Mouse (Mus musculus): Measurements from ENCODE around the gene Zdhhc9. TPM values are rescaled to one million over a fixed set of nuclear protein-coding genes. Genes with fewer than 3 reads are reported as not detected.

The Zdhhc9 gene
- total RNA-seq, 2 experiments from 2014 or later: 3.9 to 12.3 TPM

- ATAC-seq (replicated peaks; ENCODE audit: low FRiP score, low TSS enrichment, poor library complexity, severe bottlenecking): no peak
Measured at GRCm38 (mm10) chrX:48138011-48138410, 70.7 kb downstream of the Zdhhc9 start.

DNA sequence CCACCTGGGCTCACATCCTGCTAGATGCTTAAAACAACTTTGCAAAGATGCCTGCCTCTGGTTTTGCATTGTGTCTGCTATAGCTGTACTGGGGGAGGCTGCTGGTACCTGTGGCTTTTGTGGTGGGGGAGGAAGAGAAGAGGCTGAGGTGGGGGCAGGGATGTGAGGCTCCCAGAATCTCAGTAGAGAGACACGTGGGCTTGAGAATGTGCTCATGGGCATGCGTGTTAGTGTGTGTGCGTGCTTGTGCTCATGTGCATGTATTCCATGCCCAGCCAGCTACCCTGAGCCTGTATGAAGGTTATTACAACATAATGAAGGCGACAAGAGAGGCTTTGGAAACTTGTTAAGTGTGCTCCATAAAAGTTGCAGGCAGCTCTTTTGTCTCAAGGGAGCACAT lies 71.7 kb downstream of the Zdhhc9 start:
- ATAC-seq (replicated peaks; ENCODE audit: low FRiP score, low TSS enrichment, poor library complexity, severe bottlenecking): no peak

GRCm38 (mm10) chrX:48129167-48129566 lies 79.5 kb downstream of the Zdhhc9 start:
- no peak for ATAC-seq (replicated peaks; ENCODE audit: low FRiP score, low TSS enrichment, poor library complexity, severe bottlenecking)

DNA sequence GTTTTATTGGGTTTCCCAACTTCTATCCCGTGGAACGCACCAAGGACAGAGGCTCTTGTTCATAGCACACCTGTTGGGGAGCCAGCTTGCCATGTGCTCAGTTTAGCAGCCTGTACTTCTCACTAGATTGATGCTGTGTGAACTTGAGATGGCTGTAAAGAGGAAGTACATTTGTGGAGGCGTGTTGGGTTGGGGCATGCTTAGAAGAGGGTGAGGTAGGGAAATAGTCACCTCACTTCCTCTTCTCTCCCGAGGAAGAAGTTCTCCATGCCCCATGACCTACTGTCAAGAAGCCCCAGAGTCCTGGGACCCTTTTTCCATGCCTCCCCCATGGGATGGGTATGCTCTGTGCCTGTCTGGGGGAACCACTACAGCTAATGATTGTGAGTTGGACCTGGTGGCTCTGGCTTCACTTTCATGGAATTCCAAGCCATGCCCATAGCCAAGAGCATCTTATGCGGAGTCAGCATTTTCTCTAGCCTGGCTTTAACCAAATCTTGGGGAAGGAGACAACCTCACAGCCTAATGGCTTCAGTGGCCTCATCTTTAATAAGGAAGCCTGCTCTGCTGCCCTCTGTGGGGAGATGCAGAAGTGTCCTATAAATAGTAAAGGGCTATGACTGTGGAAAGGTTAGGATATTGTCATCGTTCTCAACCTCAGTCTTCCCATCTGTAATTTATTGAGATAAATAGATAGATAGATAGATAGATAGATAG lies 81.0 kb downstream of the Zdhhc9 start:
- peak; percentile 69 for ATAC-seq (replicated peaks; ENCODE audit: low FRiP score, low TSS enrichment, poor library complexity, severe bottlenecking)

GRCm38 (mm10) chrX:48126903-48127476 lies 81.7 kb downstream of the Zdhhc9 start:
- ATAC-seq (replicated peaks; ENCODE audit: low FRiP score, low TSS enrichment, poor library complexity, severe bottlenecking): no peak

DNA sequence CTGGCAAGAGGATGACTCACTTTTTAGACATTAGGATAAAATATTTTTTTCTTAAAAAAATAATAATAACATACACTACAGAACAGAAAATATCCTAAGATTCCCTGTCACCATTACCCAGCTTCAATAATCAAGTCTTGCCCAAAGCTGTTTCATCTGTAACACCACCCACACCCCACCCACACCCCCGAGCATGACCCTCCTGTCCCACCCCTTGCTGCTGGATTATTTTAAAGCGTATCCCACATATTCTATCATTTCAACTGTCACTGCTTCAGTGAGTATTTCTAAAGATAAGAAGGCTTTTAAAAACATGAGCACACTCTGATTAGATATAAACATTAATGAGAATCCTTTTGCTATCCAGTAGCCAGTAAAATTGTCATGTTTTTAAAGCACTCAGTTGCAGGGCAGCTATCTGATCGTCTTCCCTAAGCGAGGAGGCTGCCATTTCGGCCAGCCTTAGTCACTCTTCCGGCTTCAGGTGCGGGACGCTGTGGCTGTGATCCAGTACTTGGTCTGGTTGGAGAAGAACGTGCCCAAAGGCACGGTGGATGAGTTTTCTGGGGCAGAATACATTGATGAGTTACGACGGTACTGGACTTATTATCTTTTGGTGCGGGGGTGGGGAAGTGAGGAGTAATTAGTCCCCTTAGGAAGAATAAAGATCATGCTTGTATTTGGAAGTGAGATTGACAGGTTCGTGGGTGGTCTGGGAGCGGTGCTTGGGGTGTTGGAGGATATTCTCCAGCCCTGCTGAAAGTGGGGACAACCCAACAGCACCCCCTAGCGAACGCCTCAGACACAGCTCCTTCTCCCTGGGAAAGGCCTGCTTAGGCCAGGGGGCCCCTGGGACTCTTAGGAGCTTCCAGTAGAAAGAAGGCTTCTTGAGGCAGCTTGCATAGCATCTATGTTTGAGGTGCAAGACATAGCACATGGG lies 84.3 kb downstream of the Zdhhc9 start:
- peak; percentile 88 for ATAC-seq (replicated peaks; ENCODE audit: low FRiP score, low TSS enrichment, poor library complexity, severe bottlenecking)

Other genes starting within 250 kb of the Zdhhc9 start
- gene Apln, start 174.0 kb downstream of the Zdhhc9 start, total RNA-seq (2014; fragmentation: Nextera tagmentation): 0.28 TPM in 1 of 2 replicates, not detected in the other
- 0.27 TPM in 1 of 2 replicates, not detected in the other for gene Apln, start 174.0 kb downstream of the Zdhhc9 start, total RNA-seq (2017)
- gene Xpnpep2, start 100.2 kb downstream of the Zdhhc9 start, total RNA-seq (2014; fragmentation: Nextera tagmentation): 3.6 TPM in 1 of 2 replicates, not detected in the other
- gene Xpnpep2, start 100.2 kb downstream of the Zdhhc9 start, total RNA-seq (2017): 0.47 TPM in 1 of 2 replicates, not detected in the other
- 34.7 and 38.6 TPM in 2 replicates for gene Sash3, start 62.4 kb downstream of the Zdhhc9 start, total RNA-seq (2014; fragmentation: Nextera tagmentation)
- gene Sash3, start 62.4 kb downstream of the Zdhhc9 start, total RNA-seq (2017): 49.8 and 63.2 TPM in 2 replicates
- 61.4 and 77.8 TPM in 2 replicates for gene Utp14a, start 48.0 kb upstream of the Zdhhc9 start, total RNA-seq (2014; fragmentation: Nextera tagmentation)
- 120 and 121 TPM in 2 replicates for gene Utp14a, start 48.0 kb upstream of the Zdhhc9 start, total RNA-seq (2017)
- gene Bcorl1, start 132.5 kb upstream of the Zdhhc9 start, total RNA-seq (2014; fragmentation: Nextera tagmentation): 14.8 and 16.3 TPM in 2 replicates
- 3.1 and 3.7 TPM in 2 replicates for gene Bcorl1, start 132.5 kb upstream of the Zdhhc9 start, total RNA-seq (2017)

Data from megakaryocyte-erythroid progenitor cell, adult 5-6 weeks (primary cell).